Mouse (Mus musculus): ENCODE measurements around the gene Selenok.

Gene Selenok

DNA sequence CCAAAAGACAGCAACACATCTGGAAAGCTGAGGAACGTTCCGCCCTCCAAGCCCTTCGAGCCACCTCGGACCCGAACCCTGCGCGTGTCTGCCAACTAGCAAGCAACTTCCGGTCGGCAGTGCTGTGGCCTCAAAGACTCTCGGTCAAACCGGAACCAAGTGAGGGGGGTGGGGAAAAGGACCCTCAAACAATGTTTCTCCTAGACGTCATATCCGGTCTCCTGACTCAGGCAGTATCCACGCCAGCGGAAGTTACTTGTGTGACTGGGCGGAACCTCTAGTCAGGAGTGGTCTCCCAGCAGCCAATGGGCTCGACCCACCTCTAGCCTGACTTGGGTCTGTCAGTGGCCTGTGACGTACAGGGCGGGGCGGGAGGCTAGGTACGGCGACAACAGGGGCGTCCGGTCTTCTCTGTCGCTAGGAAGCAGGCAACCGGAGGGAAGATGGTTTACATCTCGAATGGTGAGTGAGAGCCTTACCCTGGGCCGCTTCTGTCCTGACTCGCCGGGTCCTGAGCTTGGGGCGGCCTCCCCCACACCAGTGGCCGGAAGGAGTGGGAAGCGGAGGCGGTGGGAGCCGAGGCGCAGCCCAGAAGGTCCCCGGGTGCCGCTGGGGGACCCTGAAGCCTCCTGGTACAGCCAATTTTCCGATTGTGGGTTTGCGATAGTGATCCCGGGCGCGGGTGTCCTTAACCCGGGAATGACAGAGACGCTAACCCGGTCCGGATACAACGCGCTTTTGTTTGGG lies at the start of gene Selenok:
TSS of gene Selenok (plus strand) at position 234 of the 747 bp plus-strand sequence.
- peak; percentile 99 for DNase-seq

DNA sequence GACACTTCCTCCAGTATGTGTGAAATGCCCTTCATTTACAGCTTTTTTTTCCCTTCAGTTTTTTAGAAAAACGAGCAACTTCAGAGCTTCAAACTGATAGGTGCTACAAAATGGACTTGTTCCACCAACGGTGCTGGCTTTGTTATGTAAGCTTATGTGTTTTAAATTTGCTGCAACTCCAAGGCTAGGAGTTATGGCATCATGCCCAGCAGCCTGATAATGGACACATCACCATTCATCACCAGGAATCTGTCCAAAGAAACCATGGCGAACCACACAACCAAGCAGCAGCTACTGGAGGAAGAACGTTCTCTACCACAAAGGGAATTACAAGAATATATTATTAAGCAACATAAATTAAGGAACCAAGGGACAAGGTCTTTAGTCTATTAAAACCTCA lies 39.1 kb upstream of the Selenok start:
- no peak for DNase-seq

DNA sequence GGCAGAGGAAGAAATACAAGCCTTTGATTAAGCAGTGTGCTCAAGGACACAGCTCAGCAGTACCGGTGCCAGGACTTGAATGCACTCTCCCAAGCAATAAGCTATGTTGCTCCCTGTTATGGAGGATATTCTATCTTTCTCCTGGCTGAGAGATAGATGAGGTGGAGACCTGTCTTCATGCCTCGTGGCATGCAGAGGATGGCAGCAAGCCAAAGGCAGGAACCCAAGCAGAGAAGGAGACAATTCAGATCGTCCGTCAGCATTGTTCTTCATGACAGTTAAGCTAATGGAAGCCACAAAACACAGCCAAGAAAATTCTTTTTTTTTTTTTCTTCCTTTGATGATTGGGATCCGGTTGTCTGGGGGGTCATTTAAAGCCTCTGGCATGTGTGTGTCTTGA lies 32.6 kb upstream of the Selenok start:
- DNase-seq, result no peak

DNA sequence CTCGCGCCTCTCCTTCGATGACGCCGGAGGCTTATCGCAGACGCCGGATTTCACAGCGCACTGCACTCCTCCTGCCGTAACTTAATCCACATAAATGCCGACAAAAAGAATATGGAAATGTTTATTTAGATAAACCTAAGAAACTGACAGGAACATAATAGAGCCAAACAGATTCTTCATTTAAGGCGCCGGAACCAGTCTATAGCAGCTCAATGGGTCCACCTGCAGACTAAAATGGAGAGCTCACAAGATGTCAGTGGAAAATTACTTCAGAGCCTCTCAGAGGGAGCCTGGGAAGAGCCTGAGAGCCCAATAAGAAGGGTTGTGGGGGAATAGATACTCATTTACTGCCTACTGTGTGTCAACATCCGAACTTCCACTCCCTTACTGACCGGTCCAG lies 30.6 kb upstream of the Selenok start:
- DNase-seq, result no peak

DNA sequence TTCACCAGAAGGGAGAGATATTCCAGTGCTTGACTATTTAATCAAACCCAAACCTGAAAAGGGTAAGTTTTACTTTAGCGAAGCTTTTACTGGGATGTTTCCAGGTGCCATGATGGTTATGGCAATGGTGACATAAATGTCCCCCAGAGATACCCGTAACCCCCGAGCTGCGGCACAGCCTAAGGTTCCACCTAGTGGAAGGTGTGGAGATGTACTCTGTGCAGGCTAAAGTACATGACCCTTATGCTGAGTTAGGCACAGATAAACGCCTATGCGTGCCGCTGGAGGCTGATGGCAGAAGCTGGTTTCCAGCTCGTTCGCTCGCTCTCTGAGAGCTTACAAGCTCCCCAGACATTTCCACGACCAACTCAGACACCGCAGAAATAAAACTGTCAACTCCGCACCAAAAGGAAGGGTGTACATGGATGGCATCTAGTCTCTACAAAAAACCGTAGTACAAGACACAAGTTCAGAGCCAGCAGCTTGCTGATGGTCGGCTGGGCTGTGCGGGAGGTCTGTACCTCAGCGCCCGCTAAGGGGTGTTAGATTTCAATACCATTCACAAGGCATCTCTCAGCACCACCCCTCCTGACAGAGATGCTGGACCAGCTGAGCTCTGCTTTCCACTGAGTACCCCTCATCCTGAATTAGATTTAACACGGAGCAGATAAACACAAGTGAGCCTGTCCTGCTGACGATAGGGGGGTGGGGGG lies 28.4 kb upstream of the Selenok start:
- DNase-seq, result no peak

DNA sequence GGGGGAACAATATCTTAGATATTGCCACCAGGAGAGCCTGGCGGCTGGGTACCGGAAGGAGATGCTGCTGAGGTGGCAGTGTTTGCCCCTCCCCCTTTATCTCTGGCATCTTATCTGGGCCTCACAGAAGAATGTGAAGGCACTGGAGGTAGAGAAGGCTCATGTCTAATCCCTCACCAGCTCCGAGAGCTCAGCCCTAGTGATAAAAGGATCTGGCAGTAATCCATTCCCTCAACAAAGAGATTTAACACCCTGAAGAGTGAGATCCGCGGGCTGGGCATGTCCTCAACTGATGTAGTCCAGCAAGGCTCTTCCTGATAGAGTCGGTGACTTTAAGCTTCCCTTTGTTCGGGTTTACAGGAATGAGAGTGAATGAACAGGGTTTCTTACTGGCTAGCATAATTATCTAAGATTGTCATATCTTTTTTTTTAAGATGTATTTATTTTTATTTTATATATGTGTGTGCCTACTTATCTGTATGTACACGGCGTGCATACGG lies 27.7 kb upstream of the Selenok start:
- DNase-seq, result no peak

DNA sequence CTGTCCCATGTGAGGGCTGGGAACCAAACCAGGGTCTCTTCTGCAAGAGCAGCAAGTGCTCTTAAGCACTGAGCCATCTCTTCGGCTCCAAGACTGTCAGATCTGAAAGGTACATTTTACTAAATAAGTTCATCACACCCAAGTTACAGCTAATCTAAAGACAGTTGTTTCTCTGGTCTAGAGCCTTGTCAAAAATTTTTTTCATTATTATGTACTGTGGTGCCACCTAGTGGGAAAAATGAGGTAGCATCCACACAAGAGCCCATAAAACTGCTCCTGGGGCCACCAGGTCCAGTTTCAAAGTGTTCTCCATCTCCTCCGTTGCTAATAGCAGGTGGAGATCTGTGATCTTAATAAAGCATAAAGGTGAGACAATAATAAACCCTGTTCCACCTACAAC lies 27.2 kb upstream of the Selenok start:
- DNase-seq, result peak; percentile 31

DNA sequence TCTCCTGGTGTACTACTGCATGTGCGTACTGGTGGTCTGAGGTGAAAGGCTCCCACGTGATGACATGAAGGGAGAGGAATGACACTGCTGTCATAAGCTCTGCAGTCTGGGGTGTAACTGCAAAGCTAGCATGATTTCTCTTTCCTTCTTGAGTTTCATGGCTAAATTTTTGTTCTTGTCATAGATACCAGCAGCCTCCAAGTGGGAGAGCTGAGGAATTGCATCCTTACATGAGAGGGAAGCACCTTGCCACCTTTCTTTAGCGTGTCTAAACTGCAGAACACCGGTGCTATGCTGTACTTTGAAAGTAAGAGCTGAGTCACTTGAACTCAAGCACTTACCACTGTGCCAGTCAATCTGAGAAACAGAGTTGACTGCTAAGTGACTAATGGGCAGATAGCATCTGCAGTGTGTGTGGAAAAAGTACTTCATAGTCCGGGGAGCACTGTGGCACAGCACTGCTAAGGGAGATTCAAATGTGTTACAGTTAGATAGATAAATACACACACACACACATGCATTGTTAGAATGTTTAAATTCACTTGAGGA lies 21.3 kb upstream of the Selenok start:
- no peak for DNase-seq

DNA sequence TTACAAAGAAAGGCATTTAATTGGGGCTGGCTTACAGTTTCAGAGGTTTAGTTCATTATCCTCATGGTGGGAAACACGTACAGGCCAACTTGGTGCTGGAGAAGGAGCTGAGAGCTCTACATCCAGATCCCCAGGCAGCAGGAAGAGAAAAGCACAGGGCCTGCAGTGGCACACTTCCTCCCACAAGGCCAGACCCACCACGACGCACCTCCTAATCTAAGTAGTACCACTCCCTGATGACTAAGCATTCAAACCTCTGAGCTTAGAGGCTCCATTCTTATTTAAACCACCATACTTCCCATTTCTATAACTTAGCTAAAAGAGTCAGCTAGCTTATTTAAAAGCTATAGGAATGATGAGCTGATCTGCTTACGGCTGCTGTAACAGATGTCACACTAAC lies 17.3 kb upstream of the Selenok start:
- DNase-seq, result no peak

DNA sequence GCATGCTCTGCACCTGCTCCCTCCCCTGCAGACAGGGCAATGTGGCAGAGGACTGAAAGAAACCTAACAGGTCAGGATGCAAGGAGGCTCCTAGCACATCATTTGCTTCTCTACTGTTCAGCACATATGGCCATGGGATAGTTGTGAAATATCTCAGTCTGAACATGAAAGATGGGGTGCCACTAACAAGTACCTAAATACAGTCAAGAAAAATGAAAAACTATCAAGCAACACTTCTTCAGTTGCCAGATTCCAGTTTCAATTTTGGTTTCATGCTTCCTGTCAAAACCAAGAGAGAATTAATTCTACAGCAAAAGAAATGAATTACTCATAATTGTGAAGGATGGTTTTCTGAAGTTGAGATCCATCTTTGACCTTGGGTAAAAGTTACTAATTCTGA lies 10.7 kb upstream of the Selenok start:
- DNase-seq, result no peak

DNA sequence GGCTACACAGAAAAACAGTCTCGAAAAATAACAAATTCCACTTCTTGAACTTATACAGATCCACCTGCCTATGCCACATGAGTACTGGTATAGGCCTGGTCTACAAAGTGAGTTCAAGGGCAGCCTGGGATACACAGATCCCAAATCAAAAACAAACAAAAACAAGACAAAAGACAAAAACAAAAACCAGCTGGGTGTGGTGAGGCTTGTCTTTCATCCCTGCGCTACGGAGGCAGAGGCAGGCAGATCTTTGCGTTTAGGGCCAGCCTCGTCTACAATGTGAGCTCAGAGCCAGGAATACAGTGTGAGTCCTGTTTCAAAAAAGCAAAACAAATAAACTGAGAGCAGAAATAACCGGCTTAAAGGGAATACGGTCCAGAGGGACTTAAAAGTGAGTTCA lies 497 bp upstream of the Selenok start:
- no peak for DNase-seq

DNA sequence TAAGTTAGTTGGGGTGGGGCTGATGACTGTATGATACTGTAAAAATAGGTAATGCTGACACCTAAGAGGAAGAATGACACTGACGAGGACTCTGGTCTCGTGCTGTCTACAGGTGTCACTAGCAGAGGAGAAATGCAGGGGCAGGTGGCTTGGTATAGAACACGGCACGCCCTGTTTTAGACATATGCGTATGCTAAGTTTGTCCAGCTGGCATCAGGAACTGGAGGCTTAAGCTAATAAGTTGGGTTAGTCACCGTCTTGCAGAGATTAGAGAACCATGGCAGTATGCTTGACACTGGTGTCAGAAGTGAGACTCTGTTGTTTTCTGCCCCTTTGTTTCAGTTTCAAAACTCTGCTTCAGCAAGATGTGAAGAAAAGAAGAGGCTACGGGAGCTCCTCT lies 3.3 kb downstream of the Selenok start:
- DNase-seq, result no peak

DNA sequence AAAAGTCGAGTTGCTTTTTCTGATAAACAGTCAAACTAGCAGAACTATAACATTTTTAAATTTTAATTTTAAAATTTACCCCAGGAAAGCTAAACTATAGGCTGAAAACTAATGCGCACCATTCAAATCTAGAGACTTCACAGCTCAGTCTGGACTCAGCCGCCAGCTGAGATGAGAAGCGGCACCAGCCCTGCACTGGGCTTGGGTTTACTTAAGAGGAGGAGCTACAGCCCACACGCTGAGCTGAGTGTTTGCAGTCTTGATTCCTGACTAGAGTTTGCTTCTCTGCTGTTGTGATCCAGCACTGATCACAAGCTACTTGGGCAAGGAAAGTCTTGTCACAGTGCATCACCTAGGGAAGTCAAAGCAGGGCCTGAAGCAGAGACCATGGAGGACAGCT lies 3.9 kb downstream of the Selenok start:
- no peak for DNase-seq

DNA sequence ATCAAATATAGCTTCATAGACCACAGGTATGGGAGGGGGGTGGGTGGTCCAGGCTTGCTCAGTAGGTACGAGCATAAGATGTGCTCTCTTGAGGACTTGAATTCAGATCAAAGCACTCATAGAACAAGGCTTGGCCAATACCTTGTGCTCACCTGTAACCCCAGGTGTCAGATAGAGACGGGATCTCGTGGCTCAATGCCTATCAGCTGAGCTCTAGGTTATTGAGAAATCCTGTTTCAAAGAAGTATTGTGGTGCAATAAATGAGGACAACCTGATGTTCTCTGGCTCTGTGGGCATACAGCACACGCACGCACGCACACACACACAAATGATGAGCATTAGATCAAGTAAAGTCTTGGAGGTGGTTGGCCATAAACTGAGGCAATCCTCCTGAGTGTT lies 8.8 kb downstream of the Selenok start:
- no peak for DNase-seq

DNA sequence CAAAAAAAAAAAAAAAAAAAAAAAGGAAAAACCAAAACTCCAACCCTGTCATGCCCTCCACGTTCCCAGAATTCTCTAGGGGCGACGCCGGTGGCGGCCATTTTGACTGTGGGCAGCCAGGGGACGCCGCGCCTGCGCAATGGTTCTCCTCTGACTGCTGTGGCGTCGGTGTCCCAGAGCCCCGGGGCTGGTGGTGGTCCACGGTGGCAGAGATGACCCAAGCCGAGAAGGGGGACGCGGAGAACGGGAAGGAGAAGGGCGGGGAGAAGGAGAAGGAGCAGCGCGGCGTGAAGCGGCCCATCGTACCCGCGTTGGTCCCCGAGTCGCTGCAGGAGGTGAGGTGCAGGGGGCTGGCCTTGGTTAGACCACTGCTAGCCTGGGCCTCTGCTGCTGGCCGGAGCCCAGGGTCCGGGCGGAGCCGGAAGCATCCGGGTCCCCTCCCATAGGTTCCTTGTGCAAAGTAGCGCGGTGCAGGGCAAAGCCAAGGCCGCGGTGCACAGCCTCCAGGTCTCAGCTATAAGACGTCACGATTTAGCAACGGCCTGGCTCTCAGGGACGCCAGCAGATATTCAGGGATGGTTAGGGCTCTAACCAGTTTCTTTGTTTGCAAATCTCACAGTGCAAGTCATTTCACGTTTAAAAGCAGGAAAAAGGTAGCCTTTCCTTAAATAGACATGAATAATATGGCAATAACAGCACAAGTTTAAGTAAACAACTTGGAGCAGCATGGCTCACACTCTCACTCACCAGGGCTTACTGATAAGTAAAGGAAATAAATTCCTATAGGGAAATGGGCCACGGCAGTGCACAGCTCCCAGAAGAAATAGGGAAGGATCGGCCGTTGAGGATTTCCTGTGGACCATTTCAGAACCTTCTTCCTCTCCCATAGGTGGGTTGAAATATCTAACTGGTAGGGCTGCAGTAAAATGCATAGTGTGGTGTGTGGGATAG lies 10.4 kb downstream of the Selenok start, which contains the start of gene Actr8:
TSS of gene Actr8 (plus strand) at position 84 of the 951 bp plus-strand sequence.
- peak; percentile 93 for DNase-seq

DNA sequence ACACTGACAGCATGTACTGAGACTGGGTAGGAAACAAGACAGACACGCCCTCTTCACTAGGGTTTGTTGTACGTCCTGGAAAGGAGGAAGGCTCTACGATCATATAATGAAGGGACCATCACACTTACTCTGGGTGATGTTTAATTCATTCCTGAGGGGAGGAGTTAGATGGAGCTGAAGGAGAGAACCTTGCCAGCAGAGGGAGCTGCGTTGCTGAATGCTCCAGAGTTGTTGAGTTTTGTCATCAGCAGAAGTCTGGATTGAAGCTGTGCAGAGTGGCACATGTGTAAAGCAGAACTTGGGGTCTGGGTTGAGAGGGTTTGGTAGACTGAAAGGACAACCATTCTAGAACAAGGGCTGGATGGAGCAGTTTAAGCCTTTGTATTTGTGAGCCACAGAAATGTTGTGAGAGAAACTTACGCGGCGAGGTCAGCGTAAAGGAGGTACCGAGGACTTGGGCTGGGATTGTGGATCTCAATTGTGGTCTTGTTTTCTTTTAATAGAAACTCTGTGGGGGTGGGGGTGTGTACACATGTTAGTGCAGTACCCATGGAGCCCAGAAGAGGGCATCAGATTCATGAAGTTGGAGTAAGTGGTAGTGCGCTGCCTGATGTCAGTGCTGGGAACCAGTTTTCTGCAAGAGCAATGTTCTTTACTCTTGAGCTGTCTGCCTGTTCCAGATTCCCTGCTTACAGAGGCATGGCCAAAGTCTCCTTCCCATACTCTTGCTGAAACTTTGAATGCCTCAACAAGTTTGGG lies 12.5 kb downstream of the Selenok start:
- no peak for DNase-seq

DNA sequence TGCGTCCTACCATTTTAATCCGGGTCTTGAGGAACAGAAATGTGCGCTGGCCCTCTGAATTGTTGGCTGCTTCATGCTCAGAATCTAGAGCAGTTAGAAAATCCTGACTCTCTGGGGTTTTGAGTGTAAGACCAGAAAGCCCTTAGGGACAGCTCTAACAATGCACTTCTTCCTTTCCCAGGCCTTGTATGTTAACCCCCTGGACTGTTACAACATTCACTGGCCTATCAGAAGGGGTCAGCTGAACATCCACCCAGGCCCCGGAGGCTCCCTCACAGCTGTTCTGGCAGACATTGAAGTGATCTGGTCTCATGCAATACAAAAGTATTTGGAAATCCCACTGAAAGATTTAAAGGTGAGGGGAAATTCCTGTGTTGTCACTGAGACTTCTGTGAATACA lies 18.0 kb downstream of the Selenok start:
- no peak for DNase-seq

DNA sequence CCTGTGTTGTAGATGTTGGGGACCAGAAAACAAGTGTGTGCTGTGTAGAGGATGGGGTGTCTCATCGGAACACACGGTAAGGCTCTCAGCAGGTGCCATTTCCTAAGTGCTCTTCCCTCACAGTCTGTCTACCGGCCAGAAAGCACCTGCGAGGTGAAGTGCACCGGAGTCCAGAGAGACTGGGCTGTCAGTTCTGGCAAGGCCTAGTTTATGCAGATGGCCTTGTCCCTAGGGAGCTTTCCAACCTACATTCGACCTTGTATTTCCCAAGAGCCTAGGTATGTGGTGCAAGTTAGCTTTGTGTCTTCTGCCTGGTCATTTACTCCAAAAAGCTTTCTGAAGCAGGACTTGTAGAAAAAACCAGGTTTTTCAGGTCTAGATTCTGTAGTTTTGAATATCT lies 19.2 kb downstream of the Selenok start:
- no peak for DNase-seq

DNA sequence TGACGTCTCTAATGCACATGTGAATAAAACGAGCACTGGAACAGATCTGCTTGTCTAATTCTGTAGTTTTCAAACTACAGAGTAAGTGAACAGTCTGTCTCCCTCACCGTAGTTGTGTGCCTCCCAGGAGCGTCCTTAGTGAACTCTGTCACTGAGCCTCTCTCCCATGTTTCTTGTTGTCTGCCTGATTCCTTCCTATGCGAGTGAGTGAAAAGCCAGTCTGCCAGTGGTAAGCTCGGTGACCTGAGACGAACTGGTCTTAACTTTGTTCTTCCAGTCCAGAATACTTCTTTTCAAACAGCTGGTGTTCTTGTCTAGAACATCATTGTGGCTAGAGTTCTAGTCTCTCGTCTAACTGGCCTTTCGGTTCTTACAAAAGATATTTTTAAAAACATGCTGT lies 19.6 kb downstream of the Selenok start:
- DNase-seq, result no peak

DNA sequence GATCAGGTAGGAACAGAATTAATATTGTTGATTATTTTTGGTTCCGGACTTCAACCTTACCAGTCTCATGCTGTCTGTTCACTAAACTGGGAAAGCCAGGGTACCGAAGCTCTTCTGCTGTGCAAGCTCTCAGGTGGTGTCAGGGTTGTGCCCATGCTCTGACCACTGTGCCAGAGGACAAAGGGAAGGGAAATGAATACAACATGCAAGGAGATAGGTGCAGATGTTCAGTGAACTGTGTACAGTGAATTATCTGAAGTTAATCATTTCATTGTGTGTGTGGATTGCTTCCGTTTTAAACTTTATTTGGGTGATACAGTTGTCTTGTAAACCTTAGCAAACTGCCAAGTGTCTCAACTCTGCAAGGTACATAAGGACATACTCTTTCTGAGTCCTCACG lies 20.2 kb downstream of the Selenok start:
- no peak for DNase-seq

DNA sequence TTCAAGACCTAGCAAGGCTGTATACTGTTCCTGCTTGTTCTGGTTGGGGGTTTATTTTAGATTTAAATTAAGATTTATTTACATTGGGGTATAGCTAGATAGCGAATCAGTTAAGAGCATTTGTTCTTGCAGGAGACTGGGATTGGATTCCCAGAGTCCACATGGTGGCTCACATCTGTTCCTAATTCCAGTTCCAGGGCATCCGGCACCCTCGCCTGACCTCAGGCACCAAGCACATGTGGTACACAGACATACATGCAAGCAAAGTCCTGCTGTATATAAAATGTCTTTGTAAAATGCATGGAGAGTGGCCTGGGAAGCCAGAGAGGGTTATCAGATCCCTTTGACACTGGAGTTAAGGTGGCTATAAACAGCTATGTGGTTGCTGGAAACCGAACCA lies 26.9 kb downstream of the Selenok start:
- DNase-seq, result no peak

All from cerebellum, adult 9-11 months (tissue).